Mouse (Mus musculus): Measurements from ENCODE around the gene Abca8b.
"Not testable (repeated sequence)": the region's sequence is repeated elsewhere in the genome, so short reads cannot be mapped to it uniquely, and the experiment has no call there.

The Abca8b gene

GRCm38 (mm10) chr11:109995624-109996023, at the start of gene Abca8b:
TSS of gene Abca8b (minus strand) at chr11:109995845.
- CTCF ChIA-PET: no interaction called here

- CTCF ChIA-PET: no interaction called here
These were observed 42.1 kb upstream of the Abca8b start for GRCm38 (mm10) chr11:110037795-110038194.

GRCm38 (mm10) chr11:110028913-110029695, 33.5 kb upstream of the Abca8b start:
- CTCF ChIA-PET: no interaction called here

GRCm38 (mm10) chr11:110010836-110011546, 15.3 kb upstream of the Abca8b start:
- CTCF ChIA-PET: no interaction called here

- CTCF ChIA-PET: no interaction called here
These were observed 632 bp downstream of the Abca8b start for GRCm38 (mm10) chr11:109995013-109995412.

GRCm38 (mm10) chr11:109994014-109994413, 1.6 kb downstream of the Abca8b start:
- CTCF ChIA-PET: no interaction called here

GRCm38 (mm10) chr11:109991270-109991669, 4.4 kb downstream of the Abca8b start:
- CTCF ChIA-PET: no interaction called here

- CTCF ChIA-PET: no interaction called here
These were observed 5.4 kb downstream of the Abca8b start for GRCm38 (mm10) chr11:109990256-109990655.

- CTCF ChIA-PET: no interaction called here
These were observed 7.5 kb downstream of the Abca8b start for GRCm38 (mm10) chr11:109988164-109988563.

GRCm38 (mm10) chr11:109987460-109988072, 8.1 kb downstream of the Abca8b start:
- CTCF ChIA-PET: not testable (repeated sequence)

GRCm38 (mm10) chr11:109981872-109982271, 13.8 kb downstream of the Abca8b start:
- CTCF ChIA-PET: no interaction called here

GRCm38 (mm10) chr11:109970521-109970920, 25.1 kb downstream of the Abca8b start:
- CTCF ChIA-PET: interaction anchor here (0.6 kb wide), 1 partner anchor 49 kb away, joined by 3 read pairs; no protein-coding TSS in a partner anchor

- CTCF ChIA-PET: no interaction called here
These were observed 33.9 kb downstream of the Abca8b start for GRCm38 (mm10) chr11:109961495-109962492.

- CTCF ChIA-PET: no interaction called here
These were observed 40.5 kb downstream of the Abca8b start for GRCm38 (mm10) chr11:109955185-109955584.

GRCm38 (mm10) chr11:109936915-109937314, 58.7 kb downstream of the Abca8b start:
- CTCF ChIA-PET: no interaction called here

- CTCF ChIA-PET: not testable (repeated sequence)
These were observed 62.4 kb downstream of the Abca8b start for GRCm38 (mm10) chr11:109933207-109933606.

- CTCF ChIA-PET: no interaction called here
These were observed 67.2 kb downstream of the Abca8b start for GRCm38 (mm10) chr11:109928489-109928888.

GRCm38 (mm10) chr11:109926718-109927680, 68.6 kb downstream of the Abca8b start:
- CTCF ChIA-PET: no interaction called here

- CTCF ChIA-PET: no interaction called here
These were observed 73.4 kb downstream of the Abca8b start for GRCm38 (mm10) chr11:109922236-109922635.

- CTCF ChIA-PET: no interaction called here
These were observed 76.2 kb downstream of the Abca8b start for GRCm38 (mm10) chr11:109919480-109919879.

All from spleen, embryonic (tissue).